Mouse (Mus musculus) liver, embryonic 14.5 days (tissue): ENCODE measurements around the gene Acads.

ENCODE experiments used
- CTCF ChIP-seq: IDR thresholded peaks from 2 replicates; pipeline ENCODE4 v1.5.1; 2016; ENCODE audit warnings: antibody characterized with exemption, low read depth, control low read depth
- EP300 ChIP-seq: IDR thresholded peaks from 2 replicates; pipeline ENCODE4 v1.6.1; 2016; ENCODE audit warnings: antibody characterized with exemption, low read depth

- no peak for TF ChIP-seq CTCF
- no peak for TF ChIP-seq EP300
These were observed 37.9 kb upstream of the Acads start for GRCm38 (mm10) chr5:115156933-115157589.
